Mouse (Mus musculus): ENCODE measurements around the gene Rsph9.

- TF ChIP-seq POLR2AphosphoS2 (IDR thresholded peaks at IDR 0.05; ENCODE audit: low read length) (no peak), GATA1 (IDR thresholded peaks at IDR 0.05; ENCODE audit: low read depth, low read length) (no peak), MEF2A (IDR thresholded peaks at IDR 0.05; ENCODE audit: extremely low read depth, insufficient replicate concordance, low read depth, low read length, poor library complexity, severe bottlenecking) (no peak), POLR2A (IDR thresholded peaks at IDR 0.05; ENCODE audit: control insufficient read depth in 1 of 2, insufficient read depth in 1 of 2, low read depth in 1 of 2, low read length in 2 of 2, poor library complexity in 1 of 2) (no peak), TCF12 (IDR thresholded peaks at IDR 0.05; ENCODE audit: low read depth, low read length) (no peak), CTCF (IDR thresholded peaks at IDR 0.05 in 2 of 3, conservative IDR thresholded peaks at IDR 0.05 in 1 of 3; ENCODE audit: control insufficient read depth in 1 of 3, insufficient read depth in 1 of 3, low read depth in 2 of 3, low read length in 3 of 3, poor library complexity in 1 of 3, severe bottlenecking in 1 of 3) (no peak), EP300 (IDR thresholded peaks at IDR 0.05; ENCODE audit: low read depth in 1 of 2, low read length in 2 of 2) (no peak), NRF1 (IDR thresholded peaks at IDR 0.05; ENCODE audit: insufficient read depth, low read depth, low read length, poor library complexity, severe bottlenecking) (no peak), TAL1 (IDR thresholded peaks at IDR 0.05; ENCODE audit: low read length) (no peak), RAD21 (IDR thresholded peaks at IDR 0.05; ENCODE audit: low read depth, low read length) (no peak), MXI1 (IDR thresholded peaks at IDR 0.05; ENCODE audit: low read depth, low read length) (no peak)
These were observed 39.5 kb downstream of the Rsph9 start for GRCm38 (mm10) chr17:46104487-46104886.
